Mouse (Mus musculus) ES-E14 (cell line): ENCODE measurements around the gene Avil. TPM values are rescaled to one million over a fixed set of nuclear protein-coding genes. Genes with fewer than 3 reads are reported as not detected.
A peak's percentile ranks its signal among the peaks of the same experiment; 100 is the strongest.

Experiments used
- DNase-seq: peaks from one replicate; pipeline ENCODE4 v3.0.0-alpha.2; 2013; ENCODE audit warnings: low read depth, low spot score
- H3K27ac ChIP-seq: 2 replicates; pipeline ENCODE4 v1.5.1; 2012; ENCODE audit warnings: low read depth, mild to moderate bottlenecking, low read length, moderate library complexity, mixed read lengths; ENCODE audit not compliant: poor library complexity, insufficient read depth, severe bottlenecking
- H3K36me3 ChIP-seq: 2 replicates; pipeline ENCODE4 v1.6.1; 2012; ENCODE audit warnings: mild to moderate bottlenecking, low read length, moderate library complexity, mixed read lengths; ENCODE audit not compliant: control insufficient read depth, poor library complexity, insufficient read depth, severe bottlenecking
- H3K4me1 ChIP-seq, 2 experiments: fragments of 150-350 bp in 1 of 2; sonication (generic) in 1 of 2; 2 replicates each; pipeline ENCODE4 v1.6.1; 2012; ENCODE audit warnings: low read length in 2 of 2, mild to moderate bottlenecking in 1 of 2, mixed read lengths in 1 of 2; ENCODE audit not compliant: control insufficient read depth in 2 of 2, insufficient read depth in 2 of 2, poor library complexity in 1 of 2
- H3K4me3 ChIP-seq, 2 experiments: fragments of 150-350 bp in 1 of 2; sonication (generic) in 1 of 2; 2 replicates each; pipeline ENCODE4 v1.5.1; 2012; ENCODE audit warnings: low read length in 2 of 2, low read depth in 1 of 2, mild to moderate bottlenecking in 1 of 2, mixed read lengths in 1 of 2; ENCODE audit not compliant: insufficient read depth in 1 of 2, poor library complexity in 1 of 2, severe bottlenecking in 1 of 2
- H3K9ac ChIP-seq: 2 replicates; pipeline ENCODE4 v1.6.1; 2012; ENCODE audit warnings: low read depth, mild to moderate bottlenecking, low read length, mixed read lengths; ENCODE audit not compliant: poor library complexity, insufficient read depth, severe bottlenecking
- H3K9me3 ChIP-seq: fragments of 150-350 bp; sonication (generic); 2 replicates; pipeline ENCODE4 v1.6.1; 2012; ENCODE audit warnings: low read depth, mild to moderate bottlenecking, low read length; ENCODE audit not compliant: control insufficient read depth, insufficient read depth
- CHD2 ChIP-seq: IDR thresholded peaks from 2 replicates; pipeline ENCODE4 v1.6.1; 2014; ENCODE audit warnings: mild to moderate bottlenecking, low read depth, low read length, inconsistent platforms
- HCFC1 ChIP-seq: IDR thresholded peaks from 2 replicates; pipeline ENCODE4 v1.6.1; 2012; ENCODE audit warnings: low read length, inconsistent platforms, borderline replicate concordance; ENCODE audit not compliant: insufficient read depth
- MAFK ChIP-seq: IDR thresholded peaks from 2 replicates; pipeline ENCODE4 v1.6.1; 2014; ENCODE audit warnings: mild to moderate bottlenecking, low read depth, low read length, inconsistent platforms; ENCODE audit not compliant: insufficient read depth
- ZC3H11A ChIP-seq: IDR thresholded peaks from 2 replicates; pipeline ENCODE4 v1.6.1; 2012; ENCODE audit warnings: low read depth, mild to moderate bottlenecking, inconsistent platforms, low read length, borderline replicate concordance
- ZNF384 ChIP-seq: IDR thresholded peaks from 2 replicates; pipeline ENCODE4 v1.6.1; 2012; ENCODE audit warnings: low read depth, low read length, inconsistent platforms
- in situ Hi-C, 2 experiments: fragments of 600-800 bp; cut with MboI; formaldehyde crosslinking; loops; one replicate each; pipeline ENCODE4 v1.15.1; 2025; ENCODE audit warnings: low sequenced_read_pairs in 2 of 2, inconsistent platforms in 1 of 2; ENCODE audit not compliant: unreplicated experiment in 2 of 2
- total RNA-seq: library from RNA; depleted of rRNA; stranded (reverse); fragments of 300-350 nt; gene quantifications from 2 replicates; pipeline ENCODE4 v1.2.3, GENCODE M21; 2012

Avil gene
- total RNA-seq, 1 experiment = 0.18 TPM

DNA sequence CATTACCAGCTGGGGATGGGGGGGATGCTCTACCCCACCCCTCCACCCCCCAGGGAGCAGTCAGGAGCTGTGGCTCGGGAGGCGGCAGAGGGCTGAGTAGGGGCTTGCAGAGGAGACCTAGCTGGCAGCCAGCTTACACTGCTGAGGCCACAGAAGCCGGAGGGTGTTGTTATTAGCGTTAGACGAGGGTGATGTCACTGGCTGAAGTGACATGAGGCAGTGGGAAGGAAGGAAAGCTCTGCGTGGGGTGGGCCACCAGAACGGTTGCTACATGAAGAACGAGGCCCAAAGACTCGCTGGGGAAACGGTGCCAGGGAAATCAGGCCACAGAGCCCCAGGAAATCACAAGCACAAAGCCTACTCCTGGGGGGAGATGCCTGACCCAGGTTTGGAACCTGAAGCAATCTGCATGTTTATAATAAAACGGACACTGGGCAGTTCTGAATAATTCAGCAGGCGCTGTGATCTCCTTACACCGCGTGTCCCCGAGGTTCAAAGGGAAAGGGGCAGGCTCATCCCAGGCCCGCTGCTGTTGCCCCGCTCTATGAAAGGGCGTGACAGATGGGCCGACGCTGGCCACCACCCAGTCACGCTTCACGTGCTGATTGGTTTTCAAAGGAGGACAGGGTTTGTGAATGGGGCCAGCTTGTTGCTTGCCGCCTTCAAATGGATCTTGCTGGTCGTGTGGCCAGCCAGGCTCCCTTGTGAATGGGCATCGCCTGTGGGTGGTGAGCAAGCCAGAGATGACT lies 43.0 kb upstream of the Avil start:
- no peak overlapping the region for H3K27ac ChIP-seq

DNA sequence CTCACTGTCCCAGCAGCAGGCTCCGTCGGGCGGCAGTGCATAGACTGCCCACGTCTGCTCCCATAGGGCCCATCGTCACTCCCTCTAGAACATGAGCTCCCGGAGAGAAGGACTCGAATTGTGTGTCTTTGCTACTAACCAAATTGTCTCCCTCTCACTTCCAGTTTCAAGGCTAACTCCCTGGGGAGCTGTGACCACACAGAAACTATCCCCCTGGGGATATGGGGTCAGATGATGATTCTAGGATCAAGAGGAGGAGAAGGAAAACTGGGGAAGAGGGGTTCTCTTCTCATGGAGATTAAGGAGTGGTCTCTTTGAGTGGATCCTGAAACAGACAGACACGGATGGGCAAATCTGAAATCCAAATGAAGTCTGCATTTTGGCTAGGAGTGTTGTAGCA lies 40.0 kb upstream of the Avil start:
- DNase-seq = no peak
- Histone ChIP-seq H3K4me3 (no peak overlapping the region), H3K36me3 (no peaks in the 10 kb centered on the region), H3K27ac (no peak overlapping the region), H3K9me3 (no peaks in the 10 kb centered on the region), H3K4me1 (peaks cover 8 to 23% of the 10 kb centered on the region in 2 experiments), H3K9ac (no peak overlapping the region)
- in situ Hi-C loops = no loop called here
- TF ChIP-seq HCFC1 (no peak), ZC3H11A (no peak), ZNF384 (no peak), MAFK (no peak), CHD2 (no peak)

More for the DNA sequence above, 43.0 kb upstream of the Avil start:
- no peaks in the 10 kb centered on the region for H3K36me3 ChIP-seq
- TF ChIP-seq ZNF384 (no peak), MAFK (no peak), ZC3H11A (no peak), CHD2 (no peak), HCFC1 (no peak)
- no peak for DNase-seq
- peak overlapping the region; percentile 34; the same call in 1 of the 2 replicates for H3K9ac ChIP-seq
- no peaks in the 10 kb centered on the region for H3K9me3 ChIP-seq
- in situ Hi-C loops = no loop called here
- H3K4me1 ChIP-seq = peaks cover 4 to 16% of the 10 kb centered on the region in 2 experiments
- H3K4me3 ChIP-seq = peak overlapping the region; percentile 1 to 47; a peak in 2 of 4 replicates

DNA sequence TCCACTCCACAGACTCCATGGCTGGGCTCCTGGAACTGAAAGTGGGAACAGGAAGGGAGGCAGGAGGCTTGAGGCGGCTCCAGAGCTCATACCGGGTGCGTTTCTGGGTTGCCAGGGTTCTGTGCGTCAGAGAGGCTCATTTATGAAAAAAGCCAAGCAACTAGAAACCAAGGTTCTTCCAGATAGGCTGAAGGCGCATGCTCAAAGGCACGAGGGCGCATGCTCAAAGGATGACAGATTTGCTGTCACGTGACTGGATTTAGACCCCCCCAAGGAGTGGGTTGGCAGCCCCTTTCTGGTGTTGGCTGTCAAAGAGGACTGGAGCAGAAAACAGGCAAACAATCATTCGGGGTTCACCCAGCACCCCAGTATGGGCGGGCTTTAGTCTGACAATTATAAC lies 38.8 kb upstream of the Avil start:
- peak overlapping the region; percentile 9; the same call in 1 of the 2 replicates for H3K9ac ChIP-seq
- in situ Hi-C loops = no loop called here

DNA sequence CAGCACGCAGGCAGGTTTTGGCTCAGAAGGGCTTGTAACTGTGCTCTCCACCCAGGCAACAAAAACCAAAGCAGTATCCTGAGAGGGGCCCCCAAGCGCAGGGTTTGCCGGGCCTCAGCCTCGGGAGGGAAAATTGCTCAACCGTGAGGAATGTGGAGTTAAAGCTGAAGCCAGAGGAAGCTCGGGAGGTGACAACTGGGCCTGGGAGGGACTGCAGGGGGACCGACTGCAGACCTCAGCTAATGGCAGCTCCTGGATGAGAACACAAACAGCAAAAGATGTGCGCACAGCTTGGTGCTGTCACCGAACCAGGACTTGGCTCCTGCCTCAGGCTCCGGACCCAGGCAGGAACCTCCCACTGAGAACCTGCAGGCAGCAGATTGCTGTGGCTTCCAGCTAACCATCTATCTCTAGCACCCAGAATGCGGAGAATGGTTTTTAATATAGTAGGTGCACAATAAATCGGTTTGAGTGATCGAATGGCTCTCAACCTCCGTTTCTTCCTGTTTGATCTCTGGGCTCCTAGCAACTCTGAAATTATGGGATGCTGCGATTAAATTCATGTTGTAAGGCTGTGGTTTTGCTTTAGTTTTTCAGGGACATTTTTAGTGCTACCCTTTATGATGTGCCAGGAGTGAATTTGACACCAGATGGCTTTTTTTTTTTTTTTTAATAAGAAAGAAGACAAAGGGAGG lies 38.1 kb upstream of the Avil start:
- TF ChIP-seq MAFK (no peak), ZNF384 (no peak), CHD2 (no peak), ZC3H11A (no peak)
- no peaks in the 10 kb centered on the region for H3K9me3 ChIP-seq
- peak overlapping the region; percentile 7; the same call in 1 of the 2 replicates for H3K9ac ChIP-seq
- no peaks in the 10 kb centered on the region for H3K36me3 ChIP-seq
- H3K4me1 ChIP-seq = peaks cover 5 to 20% of the 10 kb centered on the region in 2 experiments; a peak in 3 of 4 replicates
- DNase-seq = no peak
- H3K4me3 ChIP-seq = peak overlapping the region; percentile 5 to 11; a peak in 3 of 4 replicates
- 0 out of 2 replicates have a peak overlapping the region, but pooled peaks have one; percentile 13 for H3K27ac ChIP-seq
- in situ Hi-C loops = no loop called here

More for the DNA sequence above, 38.8 kb upstream of the Avil start:
- DNase-seq = no peak
- Histone ChIP-seq H3K27ac (no peak overlapping the region), H3K36me3 (no peaks in the 10 kb centered on the region), H3K4me1 (peaks cover 8 to 23% of the 10 kb centered on the region in 2 experiments), H3K4me3 (no peak overlapping the region; a peak in 1 of 4 replicates), H3K9me3 (no peaks in the 10 kb centered on the region)
- TF ChIP-seq ZC3H11A = no peak
- no peak for TF ChIP-seq HCFC1
- TF ChIP-seq MAFK = no peak
- no peak for TF ChIP-seq ZNF384
- TF ChIP-seq CHD2 = no peak
